Mouse (Mus musculus) olfactory bulb, adult 2 months (tissue): ENCODE results near the gene Shc1.

Experiments used
- CTCF ChIP-seq: fragments of 200-500 bp; IDR thresholded peaks from 2 replicates; pipeline ENCODE4 v1.5.1; 2012; ENCODE audit warnings: low read depth, mild to moderate bottlenecking, low read length, moderate library complexity; ENCODE audit not compliant: insufficient read depth
- POLR2A ChIP-seq: fragments of 200-500 bp; IDR thresholded peaks from 2 replicates; pipeline ENCODE4 v1.6.1; 2012; ENCODE audit warnings: mild to moderate bottlenecking, low read depth, low read length, moderate library complexity; ENCODE audit not compliant: insufficient read depth

GRCm38 (mm10) chr3:89420421-89420820 lies 2.2 kb downstream of the Shc1 start:
- TF ChIP-seq POLR2A (no peak), CTCF (no peak)
